Mouse (Mus musculus) testis, adult 2 months (tissue): Measurements from ENCODE around the gene Abhd16a.

Source experiments
- CTCF ChIP-seq: fragments of 200-500 bp; IDR thresholded peaks from 2 replicates; pipeline ENCODE4 v1.5.1; 2012; ENCODE audit warnings: low read depth, mild to moderate bottlenecking, inconsistent platforms, low read length, moderate library complexity; ENCODE audit not compliant: control insufficient read depth, insufficient read depth, insufficient replicate concordance
- POLR2A ChIP-seq: fragments of 200-500 bp; IDR thresholded peaks from 2 replicates; pipeline ENCODE4 v1.6.1; 2012; ENCODE audit warnings: low read depth, mild to moderate bottlenecking, inconsistent platforms, low read length, moderate library complexity; ENCODE audit not compliant: control insufficient read depth

DNA sequence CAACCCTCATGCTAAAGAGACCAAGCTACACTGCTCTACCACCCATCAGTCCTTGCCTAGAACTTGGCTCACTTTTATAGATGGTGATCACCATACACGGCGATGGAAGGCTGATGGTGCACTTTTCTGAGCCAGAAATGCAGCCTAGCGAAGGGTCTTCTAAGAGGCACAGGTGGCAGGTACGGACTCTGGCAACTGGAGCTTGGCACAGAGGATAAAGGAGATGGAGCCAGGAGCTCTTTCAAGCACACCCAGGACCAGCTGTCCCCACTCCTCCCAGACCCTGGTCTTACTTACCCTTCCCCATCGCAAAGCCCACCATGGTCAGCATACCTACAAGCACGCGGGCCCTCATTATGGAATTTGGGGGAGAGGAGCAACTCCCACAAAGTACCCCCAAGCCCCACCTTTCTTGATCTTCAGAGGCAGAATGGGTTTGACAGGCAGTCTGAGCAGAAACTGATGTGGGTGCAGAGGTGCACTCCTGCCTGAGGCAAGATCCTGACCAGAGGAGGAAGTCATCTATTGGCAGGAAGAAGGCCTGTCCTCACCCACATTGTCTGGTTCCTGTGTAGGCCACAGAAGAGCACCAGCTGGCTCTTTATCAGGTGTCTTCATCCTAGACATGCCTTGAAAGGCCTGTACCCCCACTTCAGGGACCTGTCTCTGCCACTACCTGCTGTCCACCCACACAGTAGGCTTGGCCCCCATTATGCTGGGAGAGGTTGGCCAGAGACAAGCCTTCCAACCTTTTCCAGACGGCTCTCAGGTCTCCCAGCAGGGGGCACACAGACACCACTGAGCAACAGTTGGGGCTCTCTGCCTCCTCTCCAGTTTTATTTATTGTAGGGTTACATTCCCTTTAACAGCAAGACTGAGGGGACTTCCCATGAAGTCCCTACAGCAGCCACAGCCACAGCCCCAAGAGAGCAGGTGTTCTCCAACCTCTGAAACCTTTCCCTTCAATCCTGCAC is 26.3 kb downstream of the Abhd16a start, which contains the start of gene Ly6g5b:
- TF ChIP-seq CTCF = 0 out of 2 replicates have a peak, but pooled peaks have one; percentile 9
- no peak for TF ChIP-seq POLR2A
